Mouse (Mus musculus) kidney, adult 2 months (tissue): ENCODE results near the gene Prkg1. TPM values are rescaled to one million over a fixed set of nuclear protein-coding genes. Genes with fewer than 3 reads are reported as not detected.

Experiments used
- DNase-seq: peaks from one replicate; pipeline ENCODE4 v3.0.0; 2021
- H3K27ac ChIP-seq: fragments of 200-500 bp; 2 replicates; pipeline ENCODE4 v1.5.1; 2012; ENCODE audit warnings: low read depth, low read length, control low read depth, inconsistent platforms; ENCODE audit not compliant: insufficient read depth
- H3K27me3 ChIP-seq: fragments of 200-500 bp; replicated peaks from 2 replicates; pipeline ENCODE4 v1.6.1; 2012; ENCODE audit warnings: mild to moderate bottlenecking, moderate library complexity, low read length, inconsistent platforms; ENCODE audit not compliant: control insufficient read depth, insufficient read depth
- H3K36me3 ChIP-seq: fragments of 200-500 bp; 2 replicates; pipeline ENCODE4 v1.6.1; 2012; ENCODE audit warnings: mild to moderate bottlenecking, moderate library complexity, low read length, inconsistent platforms; ENCODE audit not compliant: control insufficient read depth, insufficient read depth
- H3K4me1 ChIP-seq: fragments of 200-500 bp; 2 replicates; pipeline ENCODE4 v1.6.1; 2011; ENCODE audit warnings: low read length; ENCODE audit not compliant: control insufficient read depth, insufficient read depth
- H3K4me3 ChIP-seq: fragments of 200-500 bp; 2 replicates; pipeline ENCODE4 v1.5.1; 2011; ENCODE audit warnings: mild to moderate bottlenecking, low read depth, low read length, control low read depth; ENCODE audit not compliant: insufficient read depth
- CTCF ChIP-seq: fragments of 200-500 bp; conservative IDR thresholded peaks from 2 replicates; pipeline ENCODE4 v1.5.1; 2011; ENCODE audit warnings: low read depth, mild to moderate bottlenecking, control low read depth, low read length, moderate library complexity, mixed read lengths; ENCODE audit not compliant: insufficient read depth, insufficient read length
- POLR2A ChIP-seq: fragments of 200-500 bp; IDR thresholded peaks from one replicate; pipeline ENCODE4 v1.6.1; 2011; ENCODE audit warnings: low read depth, low read length, control low read depth
- whole genome bisulfite sequencing: fragments of 180-500 bp; shearing (Covaris S2); methylation state at CpG from one replicate; pipeline ENCODE4 v1.1.7; 2018; 5-methylcytosine and 5-hydroxymethylcytosine counted together
- polyA plus RNA-seq: library from polyadenylated mRNA; depleted of rRNA; stranded (reverse); fragments of >200 nt; gene quantifications from 2 replicates; pipeline ENCODE4 v1.2.3, GENCODE M21; 2012

Prkg1 gene
- polyA plus RNA-seq, 1 experiment: 1.7 TPM

DNA sequence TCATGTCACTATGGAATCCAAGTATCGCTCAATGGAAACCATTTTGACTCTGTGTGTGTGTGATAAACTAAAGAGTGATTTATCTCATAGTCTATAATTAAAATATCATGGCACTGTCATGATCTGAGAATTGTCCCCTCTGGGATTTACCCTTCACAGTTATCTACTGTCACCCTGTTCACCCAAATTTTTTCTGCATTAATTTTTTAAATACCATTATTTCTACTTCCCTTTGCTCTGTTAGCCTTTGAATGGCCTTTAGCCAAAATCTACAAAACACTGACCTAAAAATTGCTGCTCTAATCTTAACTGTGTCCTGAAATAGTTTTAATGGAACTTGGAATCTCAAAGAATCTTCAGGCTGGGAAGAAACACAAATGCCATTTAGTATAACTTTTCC, 143.1 kb downstream of the Prkg1 start:
- no peaks in the 10 kb centered on the region for H3K27me3 ChIP-seq
- DNase-seq: peak; percentile 54
- TF ChIP-seq POLR2A (no peak), CTCF (no peak)
- no peak overlapping the region for H3K27ac ChIP-seq
- no peak overlapping the region for H3K4me3 ChIP-seq
- H3K36me3 ChIP-seq: no peaks in the 10 kb centered on the region
- 78% methylated on average over 1 of the region's 1 CpGs for WGBS
- no peaks in the 10 kb centered on the region for H3K4me1 ChIP-seq

DNA sequence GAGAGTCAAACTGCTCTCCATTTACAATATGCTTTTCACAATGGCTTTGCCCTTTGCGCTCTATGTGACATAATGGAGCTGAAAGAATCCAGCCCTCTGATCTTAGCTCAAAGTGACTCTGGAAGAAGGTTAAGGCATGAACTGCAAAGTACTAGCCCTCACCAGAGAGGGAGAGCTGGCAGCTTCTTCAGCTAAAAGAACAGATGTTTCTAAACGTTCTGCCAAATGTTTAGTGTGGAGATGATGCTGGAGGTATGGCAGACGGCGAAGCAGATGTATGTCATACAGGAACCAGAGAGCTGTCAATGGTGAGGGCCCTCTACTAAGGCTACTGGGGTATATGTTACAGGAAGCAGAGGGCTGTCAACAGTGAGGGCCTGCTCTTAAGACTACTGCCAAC, 148.0 kb downstream of the Prkg1 start:
- Histone ChIP-seq H3K4me3 (no peak overlapping the region), H3K4me1 (no peaks in the 10 kb centered on the region), H3K36me3 (no peaks in the 10 kb centered on the region), H3K27me3 (no peaks in the 10 kb centered on the region), H3K27ac (no peak overlapping the region)
- 77% methylated on average over 4 of the region's 4 CpGs for WGBS
- DNase-seq: no peak
- TF ChIP-seq CTCF: no peak
- TF ChIP-seq POLR2A: no peak

DNA sequence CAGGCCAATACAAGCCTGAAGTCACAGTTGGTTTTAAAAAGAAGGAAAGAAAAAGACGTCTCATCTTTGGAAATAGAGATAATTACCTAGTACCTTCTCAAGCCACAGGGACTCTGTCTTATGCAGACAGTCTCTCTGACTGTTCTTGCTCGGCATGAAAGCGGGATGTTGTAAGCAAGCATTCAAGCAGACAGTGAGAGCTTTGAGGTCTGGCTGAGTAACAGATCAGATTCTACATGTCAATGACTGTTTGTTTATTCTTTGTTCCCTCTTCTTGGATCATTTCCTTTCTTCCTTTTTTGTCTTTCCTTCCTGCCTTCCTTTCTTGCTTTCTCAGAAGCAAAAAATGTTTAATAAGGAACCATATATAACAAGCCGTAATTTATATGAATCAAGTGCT, 148.7 kb downstream of the Prkg1 start:
- no peak overlapping the region for H3K4me3 ChIP-seq
- no peak for TF ChIP-seq POLR2A
- TF ChIP-seq CTCF: no peak
- no peaks in the 10 kb centered on the region for H3K27me3 ChIP-seq
- DNase-seq: no peak
- H3K4me1 ChIP-seq: no peaks in the 10 kb centered on the region
- no peak overlapping the region for H3K27ac ChIP-seq
- 54% methylated on average over 4 of the region's 4 CpGs for WGBS
- H3K36me3 ChIP-seq: no peaks in the 10 kb centered on the region

DNA sequence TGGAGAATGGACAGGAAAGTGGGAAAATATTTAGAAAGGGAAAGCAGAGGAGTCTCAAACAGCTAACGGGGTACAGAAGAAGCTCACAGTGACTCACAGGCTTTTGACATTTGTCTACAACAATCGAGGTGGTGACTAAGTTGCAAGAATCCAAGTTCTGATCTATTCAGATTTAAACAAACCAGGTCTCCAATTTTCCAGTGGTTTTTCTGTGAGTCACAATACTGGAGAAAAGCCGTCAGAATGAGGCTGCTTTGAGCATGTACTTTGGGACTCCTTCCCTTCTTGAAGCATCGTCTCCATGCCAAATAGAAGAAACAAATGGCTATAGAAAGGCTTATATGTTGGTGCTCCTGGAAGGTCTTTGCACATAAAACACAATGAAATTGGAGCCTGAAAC, 151.7 kb downstream of the Prkg1 start:
- TF ChIP-seq CTCF: no peak
- TF ChIP-seq POLR2A: no peak
- DNase-seq: no peak
- 91% methylated on average over 4 of the region's 4 CpGs for WGBS
- Histone ChIP-seq H3K4me3 (no peak overlapping the region), H3K4me1 (no peaks in the 10 kb centered on the region), H3K27ac (no peak overlapping the region), H3K36me3 (no peaks in the 10 kb centered on the region), H3K27me3 (no peaks in the 10 kb centered on the region)

DNA sequence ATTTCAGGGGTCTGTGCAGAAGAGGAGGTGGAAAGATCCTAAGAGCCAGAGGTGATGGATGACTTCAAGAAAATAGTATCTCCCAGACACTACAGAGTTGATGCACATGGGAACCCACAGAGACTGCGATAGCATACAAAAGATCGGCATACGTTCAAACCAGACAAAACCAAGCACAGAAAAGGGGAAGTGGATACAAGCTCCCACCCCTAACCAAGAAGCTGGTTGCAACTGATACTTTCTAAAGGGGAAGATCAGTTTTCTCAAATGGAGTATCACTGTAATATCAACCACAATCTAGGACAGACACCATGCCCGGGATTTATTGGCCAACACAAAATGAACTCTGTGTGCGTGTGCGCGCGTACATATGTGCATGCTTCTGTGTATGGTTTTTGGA, 162.3 kb downstream of the Prkg1 start:
- Histone ChIP-seq H3K27ac (no peak overlapping the region), H3K4me3 (no peak overlapping the region), H3K36me3 (no peaks in the 10 kb centered on the region), H3K4me1 (no peaks in the 10 kb centered on the region), H3K27me3 (no peaks in the 10 kb centered on the region)
- no peak for DNase-seq
- TF ChIP-seq CTCF: no peak
- no peak for TF ChIP-seq POLR2A
- 94% methylated on average over 8 of the region's 8 CpGs for WGBS

DNA sequence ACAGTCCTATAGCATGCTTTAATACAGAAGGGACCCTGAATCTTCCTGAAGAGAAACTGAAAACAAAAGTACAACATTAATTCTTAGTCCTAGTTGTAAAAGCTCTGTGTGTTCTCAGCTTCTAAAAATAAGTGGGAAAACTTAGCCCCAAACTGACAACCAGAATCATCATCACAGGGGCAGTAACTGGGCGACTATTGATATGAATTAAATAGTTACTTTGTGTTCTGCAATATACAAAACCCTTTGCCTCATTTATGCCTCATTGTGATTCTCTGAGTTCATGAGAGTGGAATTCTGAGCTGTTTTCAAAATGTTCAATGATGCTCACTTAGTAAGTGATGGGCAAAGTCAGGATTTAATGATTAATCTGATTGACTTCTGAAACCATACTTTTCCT, 170.8 kb downstream of the Prkg1 start:
- Histone ChIP-seq H3K27ac (no peak overlapping the region), H3K27me3 (no peaks in the 10 kb centered on the region), H3K4me1 (no peaks in the 10 kb centered on the region), H3K36me3 (no peaks in the 10 kb centered on the region), H3K4me3 (no peak overlapping the region)
- TF ChIP-seq CTCF (no peak), POLR2A (no peak)
- DNase-seq: no peak
- WGBS: 77% methylated on average over 1 of the region's 1 CpGs

DNA sequence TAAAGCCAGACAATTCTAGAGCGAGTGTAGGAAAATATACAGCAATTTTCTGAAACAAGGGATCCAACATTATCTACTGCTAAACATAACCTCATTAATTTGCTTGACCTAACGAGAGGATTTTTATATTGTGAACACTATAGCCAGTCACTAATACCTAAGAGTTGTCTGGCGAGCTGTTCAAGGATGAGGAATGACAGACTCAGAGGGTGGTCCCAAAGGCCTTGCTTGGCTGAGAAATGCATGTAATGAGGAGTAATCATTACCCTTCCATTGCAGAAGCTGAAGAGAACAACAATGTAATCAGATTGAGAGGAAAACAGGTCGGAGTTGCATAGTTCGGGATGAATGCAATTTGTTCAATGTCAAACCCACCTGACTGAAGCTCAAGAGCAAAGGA, 174.1 kb downstream of the Prkg1 start:
- Histone ChIP-seq H3K27ac (no peak overlapping the region), H3K27me3 (no peaks in the 10 kb centered on the region), H3K4me1 (no peaks in the 10 kb centered on the region), H3K36me3 (no peaks in the 10 kb centered on the region), H3K4me3 (no peak overlapping the region)
- no peak for TF ChIP-seq CTCF
- TF ChIP-seq POLR2A: no peak
- WGBS: 89% methylated on average over 5 of the region's 5 CpGs
- DNase-seq: no peak

DNA sequence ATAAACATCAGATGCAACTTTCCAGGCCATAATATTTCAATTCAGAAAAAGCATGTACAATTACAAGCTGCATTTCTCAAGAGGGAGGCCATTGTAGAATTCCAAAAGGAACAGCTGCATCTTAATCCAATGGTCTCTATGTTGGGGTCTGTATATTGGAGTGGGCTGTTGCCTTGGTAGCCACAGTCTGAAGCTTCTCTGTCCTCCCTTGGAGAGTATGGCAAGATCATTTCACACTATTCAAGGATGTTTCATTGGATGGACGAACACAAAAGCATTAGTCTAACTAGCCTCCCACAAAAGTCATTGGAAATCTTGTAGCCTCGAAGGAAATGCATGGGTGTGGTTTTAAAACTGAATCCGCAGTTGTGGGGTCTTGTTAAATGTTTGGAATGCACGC, 187.7 kb downstream of the Prkg1 start:
- H3K27ac ChIP-seq: no peak overlapping the region
- no peak overlapping the region for H3K4me3 ChIP-seq
- DNase-seq: no peak
- 70% methylated on average over 4 of the region's 4 CpGs for WGBS
- no peaks in the 10 kb centered on the region for H3K4me1 ChIP-seq
- H3K27me3 ChIP-seq: no peaks in the 10 kb centered on the region
- no peaks in the 10 kb centered on the region for H3K36me3 ChIP-seq
- TF ChIP-seq POLR2A (no peak), CTCF (no peak)
